Mouse (Mus musculus) liver, postnatal 0 days (tissue): Measurements from ENCODE around the gene Daxx.
A peak's percentile ranks its signal among the peaks of the same experiment; 100 is the strongest.

Source experiments
- CTCF ChIP-seq: sonication (generic); IDR thresholded peaks from 2 replicates; pipeline ENCODE4 v1.5.1; 2016; ENCODE audit warnings: antibody characterized with exemption, low read depth
- EP300 ChIP-seq: IDR thresholded peaks from 2 replicates; pipeline ENCODE4 v1.6.1; 2016; ENCODE audit warnings: antibody characterized with exemption, low read depth, mild to moderate bottlenecking

GRCm38 (mm10) chr17:33909077-33909868 is at the start of gene Daxx:
- peak; percentile 2; the same call in 1 of the 2 replicates for TF ChIP-seq CTCF
- peak; percentile 21; the same call in 1 of the 2 replicates for TF ChIP-seq EP300
